Mouse (Mus musculus) olfactory bulb, adult 2 months (tissue): Measurements from ENCODE around the gene Atp8a2.

Source experiments
- CTCF ChIP-seq: fragments of 200-500 bp; IDR thresholded peaks from 2 replicates; pipeline ENCODE4 v1.5.1; 2012; ENCODE audit warnings: low read depth, mild to moderate bottlenecking, low read length, moderate library complexity; ENCODE audit not compliant: insufficient read depth
- POLR2A ChIP-seq: fragments of 200-500 bp; IDR thresholded peaks from 2 replicates; pipeline ENCODE4 v1.6.1; 2012; ENCODE audit warnings: mild to moderate bottlenecking, low read depth, low read length, moderate library complexity; ENCODE audit not compliant: insufficient read depth

DNA sequence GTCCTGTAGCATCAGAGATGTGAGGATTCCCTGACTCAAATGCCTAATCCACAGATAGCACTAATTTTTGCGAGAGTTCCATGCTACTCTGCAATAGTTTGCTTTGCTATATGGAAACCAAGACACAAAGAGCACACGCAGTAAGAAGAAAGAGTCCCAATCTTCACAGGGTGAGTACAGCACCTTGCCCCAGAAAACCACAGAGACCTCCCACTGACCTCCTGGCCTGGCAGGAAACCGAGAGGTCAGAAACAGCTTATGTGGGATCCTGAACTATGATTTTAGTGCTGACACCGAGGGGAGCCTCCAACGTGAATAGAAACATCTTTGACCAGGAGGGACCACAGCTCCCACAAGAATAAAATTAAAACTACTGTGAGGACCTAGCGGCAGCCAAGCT is 59.2 kb downstream of the Atp8a2 start:
- TF ChIP-seq POLR2A (no peak), CTCF (no peak)
